Mouse (Mus musculus) olfactory bulb, adult 2 months (tissue): Measurements from ENCODE around the gene Mrps12.

Experiments
- CTCF ChIP-seq: fragments of 200-500 bp; IDR thresholded peaks from 2 replicates; pipeline ENCODE4 v1.5.1; 2012; ENCODE audit warnings: low read depth, mild to moderate bottlenecking, low read length, moderate library complexity; ENCODE audit not compliant: insufficient read depth
- POLR2A ChIP-seq: fragments of 200-500 bp; IDR thresholded peaks from 2 replicates; pipeline ENCODE4 v1.6.1; 2012; ENCODE audit warnings: mild to moderate bottlenecking, low read depth, low read length, moderate library complexity; ENCODE audit not compliant: insufficient read depth

DNA sequence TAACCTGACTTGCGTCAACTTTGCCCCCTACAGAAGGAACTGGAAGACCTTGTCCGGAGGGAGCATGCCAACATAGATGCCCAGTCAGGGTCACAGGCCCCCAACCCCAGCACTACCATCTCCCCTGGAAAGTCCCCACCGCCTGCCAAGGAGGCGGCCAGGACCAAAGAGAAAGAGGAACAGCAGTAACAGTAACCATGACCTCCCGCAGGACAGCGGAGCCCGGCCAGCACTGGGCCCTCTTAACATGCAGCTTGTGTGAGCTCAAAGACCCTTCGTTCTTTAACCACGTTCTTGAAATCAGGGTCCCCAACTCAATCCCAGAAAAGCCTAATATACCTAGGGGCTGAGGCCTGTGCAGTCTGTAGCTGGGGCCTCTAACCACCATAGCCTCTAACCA, 46.3 kb upstream of the Mrps12 start:
- TF ChIP-seq POLR2A (no peak), CTCF (no peak)
